Mouse (Mus musculus): ENCODE data around the gene Grid2ip.

Grid2ip gene

GRCm38 (mm10) chr5:143421484-143421883, 64.3 kb downstream of the Grid2ip start:
- DNase-seq, result no peak

- DNase-seq, result no peak
Measured at GRCm38 (mm10) chr5:143422990-143423389, 65.9 kb downstream of the Grid2ip start.

GRCm38 (mm10) chr5:143423899-143424519, 66.9 kb downstream of the Grid2ip start:
- peak; percentile 25 for DNase-seq

- no peak for DNase-seq
Measured at GRCm38 (mm10) chr5:143434421-143434820, 77.3 kb downstream of the Grid2ip start.

- DNase-seq, result no peak
Measured at GRCm38 (mm10) chr5:143441298-143441697, 84.2 kb downstream of the Grid2ip start.

GRCm38 (mm10) chr5:143441753-143442152, 84.6 kb downstream of the Grid2ip start:
- DNase-seq, result no peak
